Mouse (Mus musculus): ENCODE results near the gene Serinc2. TPM values are rescaled to one million over a fixed set of nuclear protein-coding genes. Genes with fewer than 3 reads are reported as not detected.

Gene Serinc2
- polyA plus RNA-seq, 1 experiment from 2014 or later = 6.8 TPM

DNA sequence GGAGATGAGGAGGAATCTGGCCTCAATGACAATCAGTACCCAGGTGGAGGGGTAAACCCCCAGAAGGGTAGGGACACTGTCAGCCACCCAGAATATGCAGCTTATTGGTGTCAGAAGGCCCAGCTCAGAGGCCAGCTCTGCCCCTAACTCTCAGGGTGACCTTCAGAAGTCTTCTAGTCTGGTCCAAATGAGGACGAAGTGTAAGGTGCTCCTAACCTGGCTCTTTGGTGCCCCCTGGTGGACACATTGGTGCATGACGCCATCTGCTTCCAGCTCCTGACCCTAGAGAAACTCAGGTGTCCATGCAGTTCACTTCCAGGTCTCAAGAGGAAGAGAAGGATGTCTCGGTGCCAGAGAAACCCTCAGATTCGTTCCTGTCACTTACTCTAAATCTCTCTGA is 13.3 kb upstream of the Serinc2 start:
- Histone ChIP-seq H3K9me3 (ENCODE audit: control insufficient read depth, low read length) (no peaks in the 10 kb centered on the region), H3K4me1 (replicated peaks; ENCODE audit: control insufficient read depth, insufficient read depth, low read length) (peaks cover 21% of the 10 kb centered on the region), H3K4me3 (ENCODE audit: low read depth, low read length) (no peak overlapping the region), H3K27ac (ENCODE audit: low read depth, low read length) (no peak overlapping the region), H3K27me3 (replicated peaks; ENCODE audit: control insufficient read depth, insufficient read depth, low read length) (peaks cover 9% of the 10 kb centered on the region; the same call in 1 of the 2 replicates), H3K4me2 (no peak overlapping the region), H3K9ac (ENCODE audit: low read depth, low read length) (no peak overlapping the region), H3K36me3 (ENCODE audit: control insufficient read depth, insufficient read depth, low read length) (no peaks in the 10 kb centered on the region)
- DNase-seq (ENCODE audit: low spot score) (peak; percentile 81), ATAC-seq (replicated peaks; ENCODE audit: low FRiP score) (no peak)
- WGBS = 4% methylated on average over 4 of the region's 4 CpGs

GRCm38 (mm10) chr4:130289824-130290223 is 10.8 kb upstream of the Serinc2 start:
- no peaks in the 10 kb centered on the region for H3K36me3 ChIP-seq (ENCODE audit: control insufficient read depth, insufficient read depth, low read length)
- 57% methylated on average over 3 of the region's 3 CpGs for WGBS
- H3K4me3 ChIP-seq (ENCODE audit: low read depth, low read length) = no peak overlapping the region

GRCm38 (mm10) chr4:130286531-130286930 is 7.5 kb upstream of the Serinc2 start:
- WGBS = 39% methylated on average over 3 of the region's 3 CpGs
- no peak for ATAC-seq (replicated peaks; ENCODE audit: low FRiP score)
- H3K4me3 ChIP-seq (ENCODE audit: low read depth, low read length) = no peak overlapping the region
- DNase-seq (ENCODE audit: low spot score) = no peak
- no peak overlapping the region for H3K9ac ChIP-seq (ENCODE audit: low read depth, low read length)
- H3K27me3 ChIP-seq (replicated peaks; ENCODE audit: control insufficient read depth, insufficient read depth, low read length) = peaks cover 22% of the 10 kb centered on the region
- no peaks in the 10 kb centered on the region for H3K36me3 ChIP-seq (ENCODE audit: control insufficient read depth, insufficient read depth, low read length)
- no peaks in the 10 kb centered on the region for H3K4me1 ChIP-seq (replicated peaks; ENCODE audit: control insufficient read depth, insufficient read depth, low read length)
- H3K9me3 ChIP-seq (ENCODE audit: control insufficient read depth, low read length) = no peaks in the 10 kb centered on the region
- no peak overlapping the region for H3K27ac ChIP-seq (ENCODE audit: low read depth, low read length)
- no peak overlapping the region for H3K4me2 ChIP-seq

More at GRCm38 (mm10) chr4:130289824-130290223, 10.8 kb upstream of the Serinc2 start:
- ATAC-seq (replicated peaks; ENCODE audit: low FRiP score) (no peak), DNase-seq (ENCODE audit: low spot score) (no peak)
- Histone ChIP-seq H3K9me3 (ENCODE audit: control insufficient read depth, low read length) (no peaks in the 10 kb centered on the region), H3K27me3 (replicated peaks; ENCODE audit: control insufficient read depth, insufficient read depth, low read length) (peaks cover 22% of the 10 kb centered on the region), H3K27ac (ENCODE audit: low read depth, low read length) (no peak overlapping the region), H3K4me1 (replicated peaks; ENCODE audit: control insufficient read depth, insufficient read depth, low read length) (peaks cover 5% of the 10 kb centered on the region), H3K4me2 (no peak overlapping the region), H3K9ac (ENCODE audit: low read depth, low read length) (no peak overlapping the region)

DNA sequence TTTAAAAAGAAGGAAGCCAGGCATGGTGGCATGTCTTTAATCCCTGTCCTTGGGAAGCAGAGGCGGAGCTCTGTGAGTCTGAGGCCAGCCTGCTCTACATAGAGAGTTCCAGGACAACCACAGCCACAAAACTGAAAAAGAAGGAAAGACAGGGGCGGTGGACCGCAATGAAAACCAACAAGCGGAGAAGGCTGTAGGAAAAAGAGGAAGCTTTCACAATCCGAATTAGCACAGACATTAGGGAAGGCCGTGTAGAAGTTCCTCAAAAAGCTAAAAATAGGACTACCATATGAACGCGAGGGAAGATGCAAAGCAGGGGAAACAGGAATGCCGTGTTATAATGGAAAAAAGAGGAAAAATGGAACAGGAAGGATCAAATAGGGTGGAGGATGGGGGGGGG is 4.8 kb upstream of the Serinc2 start:
- H3K4me1 ChIP-seq (replicated peaks; ENCODE audit: control insufficient read depth, insufficient read depth, low read length) = no peaks in the 10 kb centered on the region
- no peaks in the 10 kb centered on the region for H3K36me3 ChIP-seq (ENCODE audit: control insufficient read depth, insufficient read depth, low read length)
- no peak overlapping the region for H3K4me3 ChIP-seq (ENCODE audit: low read depth, low read length)
- DNase-seq (ENCODE audit: low spot score) = no peak
- 43% methylated on average over 9 of the region's 9 CpGs for WGBS
- H3K27me3 ChIP-seq (replicated peaks; ENCODE audit: control insufficient read depth, insufficient read depth, low read length) = peaks cover 32% of the 10 kb centered on the region
- no peak overlapping the region for H3K9ac ChIP-seq (ENCODE audit: low read depth, low read length)
- no peaks in the 10 kb centered on the region for H3K9me3 ChIP-seq (ENCODE audit: control insufficient read depth, low read length)
- no peak overlapping the region for H3K27ac ChIP-seq (ENCODE audit: low read depth, low read length)
- ATAC-seq (replicated peaks; ENCODE audit: low FRiP score) = no peak
- H3K4me2 ChIP-seq = no peak overlapping the region

DNA sequence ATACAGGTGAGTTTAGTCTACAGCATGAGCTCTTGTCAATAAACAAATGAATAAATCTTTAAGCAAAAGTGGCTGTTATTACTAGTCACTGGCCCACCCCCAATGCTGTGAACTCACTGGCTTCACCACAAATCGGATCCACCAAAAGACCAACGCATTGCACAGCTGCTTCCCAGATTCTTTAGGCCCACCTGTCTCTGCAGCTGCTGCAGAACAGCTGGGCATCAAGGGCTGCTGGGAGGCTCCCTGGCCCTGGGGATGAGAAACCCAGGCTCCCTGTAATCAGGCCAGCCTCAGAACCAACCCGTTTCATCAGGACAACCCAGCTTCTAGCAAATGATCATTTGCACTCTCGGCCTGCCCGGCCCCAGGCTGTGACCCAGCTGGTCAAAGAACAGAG is 3.9 kb upstream of the Serinc2 start:
- ATAC-seq (replicated peaks; ENCODE audit: low FRiP score) = no peak
- no peak overlapping the region for H3K9ac ChIP-seq (ENCODE audit: low read depth, low read length)
- no peaks in the 10 kb centered on the region for H3K9me3 ChIP-seq (ENCODE audit: control insufficient read depth, low read length)
- 68% methylated on average over 5 of the region's 5 CpGs for WGBS
- H3K4me1 ChIP-seq (replicated peaks; ENCODE audit: control insufficient read depth, insufficient read depth, low read length) = no peaks in the 10 kb centered on the region
- no peak overlapping the region for H3K27ac ChIP-seq (ENCODE audit: low read depth, low read length)
- H3K4me2 ChIP-seq = no peak overlapping the region
- peaks cover 36% of the 10 kb centered on the region for H3K27me3 ChIP-seq (replicated peaks; ENCODE audit: control insufficient read depth, insufficient read depth, low read length)
- no peak overlapping the region for H3K4me3 ChIP-seq (ENCODE audit: low read depth, low read length)
- no peaks in the 10 kb centered on the region for H3K36me3 ChIP-seq (ENCODE audit: control insufficient read depth, insufficient read depth, low read length)
- no peak for DNase-seq (ENCODE audit: low spot score)

- H3K9ac ChIP-seq (ENCODE audit: low read depth, low read length) = no peak overlapping the region
- WGBS = 39% methylated on average over 7 of the region's 7 CpGs
- no peaks in the 10 kb centered on the region for H3K9me3 ChIP-seq (ENCODE audit: control insufficient read depth, low read length)
- ATAC-seq (replicated peaks; ENCODE audit: low FRiP score) (no peak), DNase-seq (ENCODE audit: low spot score) (no peak)
- H3K27me3 ChIP-seq (replicated peaks; ENCODE audit: control insufficient read depth, insufficient read depth, low read length) = peaks cover 73% of the 10 kb centered on the region
- no peak overlapping the region for H3K4me2 ChIP-seq
- no peaks in the 10 kb centered on the region for H3K4me1 ChIP-seq (replicated peaks; ENCODE audit: control insufficient read depth, insufficient read depth, low read length)
- no peak overlapping the region for H3K27ac ChIP-seq (ENCODE audit: low read depth, low read length)
- H3K4me3 ChIP-seq (ENCODE audit: low read depth, low read length) = no peak overlapping the region
- H3K36me3 ChIP-seq (ENCODE audit: control insufficient read depth, insufficient read depth, low read length) = no peaks in the 10 kb centered on the region
These were observed 2.3 kb downstream of the Serinc2 start for GRCm38 (mm10) chr4:130276573-130277176.

GRCm38 (mm10) chr4:130275823-130276105 is 3.2 kb downstream of the Serinc2 start:
- Histone ChIP-seq H3K9ac (ENCODE audit: low read depth, low read length) (no peak overlapping the region), H3K9me3 (ENCODE audit: control insufficient read depth, low read length) (no peaks in the 10 kb centered on the region), H3K4me3 (ENCODE audit: low read depth, low read length) (no peak overlapping the region), H3K27ac (ENCODE audit: low read depth, low read length) (no peak overlapping the region), H3K36me3 (ENCODE audit: control insufficient read depth, insufficient read depth, low read length) (no peaks in the 10 kb centered on the region), H3K4me2 (peak overlapping the region; percentile 64; the same call in 1 of the 2 replicates), H3K4me1 (replicated peaks; ENCODE audit: control insufficient read depth, insufficient read depth, low read length) (no peaks in the 10 kb centered on the region), H3K27me3 (replicated peaks; ENCODE audit: control insufficient read depth, insufficient read depth, low read length) (peaks cover 81% of the 10 kb centered on the region)
- 45% methylated on average over 5 of the region's 5 CpGs for WGBS
- ATAC-seq (replicated peaks; ENCODE audit: low FRiP score) (no peak), DNase-seq (ENCODE audit: low spot score) (no peak)

- peak overlapping the region; percentile 20 for H3K9ac ChIP-seq (ENCODE audit: low read depth, low read length)
- 3% methylated on average over 62 of the region's 62 CpGs for WGBS
- H3K4me2 ChIP-seq = peak overlapping the region; percentile 64
- peaks cover 79% of the 10 kb centered on the region for H3K27me3 ChIP-seq (replicated peaks; ENCODE audit: control insufficient read depth, insufficient read depth, low read length)
- peak; percentile 52 for DNase-seq (ENCODE audit: low spot score)
- no peak overlapping the region for H3K27ac ChIP-seq (ENCODE audit: low read depth, low read length)
- 0 out of 2 replicates have a peak, but pooled peaks have one; percentile 15 for ATAC-seq (replicated peaks; ENCODE audit: low FRiP score)
- no peaks in the 10 kb centered on the region for H3K9me3 ChIP-seq (ENCODE audit: control insufficient read depth, low read length)
- H3K4me3 ChIP-seq (ENCODE audit: low read depth, low read length) = peak overlapping the region; percentile 41
- no peaks in the 10 kb centered on the region for H3K4me1 ChIP-seq (replicated peaks; ENCODE audit: control insufficient read depth, insufficient read depth, low read length)
- H3K36me3 ChIP-seq (ENCODE audit: control insufficient read depth, insufficient read depth, low read length) = no peaks in the 10 kb centered on the region
These were observed 3.8 kb downstream of the Serinc2 start for GRCm38 (mm10) chr4:130275016-130275822.
